In the genomic region with DNA sequence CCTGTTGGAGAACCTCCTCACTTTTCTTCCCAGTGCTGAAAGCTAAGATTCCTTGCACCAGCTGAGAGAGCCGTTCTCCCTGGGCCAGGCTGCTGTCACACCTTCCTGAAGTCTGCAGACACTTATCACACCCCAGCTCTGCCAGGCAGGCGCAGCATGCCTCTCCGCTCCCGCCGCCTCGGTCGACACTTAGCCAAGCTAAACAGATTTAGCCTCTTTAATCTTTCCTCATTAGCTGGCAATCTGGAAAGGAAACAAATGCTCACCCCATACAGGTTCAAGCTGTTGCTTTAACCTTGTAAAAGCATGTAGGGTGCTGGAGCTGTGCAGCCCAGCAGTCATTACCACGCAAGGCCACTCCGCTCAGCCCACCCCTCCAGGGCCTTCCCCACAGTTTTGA, we compare ENCODE assay signal across 11 mouse cellular contexts.
DNase-seq lines count a peak whose midpoint lies in the region; ATAC-seq and TF ChIP-seq lines count a peak whose summit lies in the region.
"Had no signal": no experiment of that assay in that cellular context is flagged by ENCODE, and none has a peak within 500 bp of the region (broad histone marks: within the 10 kb centered on the region; RNA-seq: fewer than 3 reads in every experiment).

No protein-coding gene starts in this region.

- H3K27me3 ChIP-seq in forebrain, embryonic 10.5 days (ENCODE audit: poor library complexity, severe bottlenecking): peaks cover 97% of the 10 kb centered on the region
- H3K27me3 ChIP-seq in forebrain, embryonic 11.5 days (ENCODE audit: control insufficient read depth, insufficient read depth, low read length): peaks cover 20% of the 10 kb centered on the region
- H3K27me3 ChIP-seq in heart, embryonic 15.5 days: peaks cover 5% of the 10 kb centered on the region
- peaks cover 48% of the 10 kb centered on the region for H3K27me3 ChIP-seq in midbrain, postnatal 0 days (ENCODE audit: insufficient read depth, low read length)
- H3K27me3 ChIP-seq: liver, embryonic 12.5 days had no signal

- no peak for DNase-seq in forebrain, embryonic 10.5 days (ENCODE audit: extremely low spot score, low spot score)
- no peak for DNase-seq in forebrain, embryonic 11.5 days (ENCODE audit: low spot score)
- DNase-seq in right cerebral cortex, postnatal 4 days: peak; percentile 19
- no peak for DNase-seq in right cerebral cortex, postnatal 36 days (ENCODE audit: low spot score in 2 of 2)
- peak; percentile 38 for DNase-seq in midbrain, postnatal 0 days (ENCODE audit: low spot score)
- no peak for DNase-seq in urinary bladder, postnatal 4 days (ENCODE audit: low spot score in 2 of 2)

- no peak overlapping the region for H3K4me2 ChIP-seq in forebrain, embryonic 11.5 days (ENCODE audit: low read depth, low read length, severe bottlenecking)
- H3K4me2 ChIP-seq in heart, embryonic 15.5 days: 0 out of 2 replicates have a peak overlapping the region, but pooled peaks have one; percentile 13
- H3K4me2 ChIP-seq in midbrain, postnatal 0 days (ENCODE audit: low read depth, low read length, poor library complexity, severe bottlenecking): no peak overlapping the region
- H3K4me2 ChIP-seq: liver, embryonic 12.5 days had no signal

- TF ChIP-seq CTCF in midbrain, postnatal 0 days (IDR thresholded peaks at IDR 0.05): no peak

- no peaks in the 10 kb centered on the region for H3K36me3 ChIP-seq in forebrain, embryonic 10.5 days (replicated peaks)
- no peaks in the 10 kb centered on the region for H3K36me3 ChIP-seq in forebrain, embryonic 11.5 days (ENCODE audit: control insufficient read depth, insufficient read depth, low read length)
- no peaks in the 10 kb centered on the region for H3K36me3 ChIP-seq in heart, embryonic 15.5 days
- no peaks in the 10 kb centered on the region for H3K36me3 ChIP-seq in midbrain, postnatal 0 days (ENCODE audit: insufficient read depth, low read length)
- H3K36me3 ChIP-seq: liver, embryonic 12.5 days had no signal

- H3K4me1 ChIP-seq in forebrain, embryonic 10.5 days: peaks cover 51% of the 10 kb centered on the region
- H3K4me1 ChIP-seq in forebrain, embryonic 11.5 days (replicated peaks; ENCODE audit: control insufficient read depth, insufficient read depth, low read length): peaks cover 29% of the 10 kb centered on the region
- peaks cover 17% of the 10 kb centered on the region for H3K4me1 ChIP-seq in heart, embryonic 15.5 days (replicated peaks)
- H3K4me1 ChIP-seq in midbrain, postnatal 0 days (ENCODE audit: insufficient read depth, low read length): no peaks in the 10 kb centered on the region; the same call in 1 of the 2 replicates

- no peak for ATAC-seq in forebrain, embryonic 11.5 days (replicated peaks; ENCODE audit: low FRiP score)
- ATAC-seq in heart, embryonic 15.5 days (replicated peaks; ENCODE audit: insufficient number of reproducible peaks, insufficient read depth, low FRiP score, low read depth): 0 out of 2 replicates have a peak, but pooled peaks have one; percentile 48
- ATAC-seq in midbrain, postnatal 0 days (ENCODE audit: low FRiP score): no peak
- no peak for ATAC-seq in megakaryocyte progenitor cell, adult 5-6 weeks (replicated peaks; ENCODE audit: poor library complexity)
- ATAC-seq: liver, embryonic 12.5 days had no signal

- no peak overlapping the region for H3K9ac ChIP-seq in forebrain, embryonic 11.5 days (ENCODE audit: low read length)
- H3K9ac ChIP-seq in heart, embryonic 15.5 days: no peak overlapping the region
- no peak overlapping the region for H3K9ac ChIP-seq in midbrain, postnatal 0 days (replicated peaks; ENCODE audit: low read length, poor library complexity, severe bottlenecking)
- H3K9ac ChIP-seq: liver, embryonic 12.5 days had no signal

- 57% methylated on average over 9 of the region's 9 CpGs for WGBS in forebrain, embryonic 10.5 days
- WGBS in forebrain, embryonic 11.5 days: 38% methylated on average over 9 of the region's 9 CpGs
- WGBS in heart, embryonic 15.5 days: 23% methylated on average over 9 of the region's 9 CpGs
- WGBS in midbrain, postnatal 0 days: 45% methylated on average over 9 of the region's 9 CpGs

- 0 out of 2 replicates have a peak overlapping the region, but pooled peaks have one; percentile 26 for H3K27ac ChIP-seq in forebrain, embryonic 10.5 days
- no peak overlapping the region for H3K27ac ChIP-seq in forebrain, embryonic 11.5 days (ENCODE audit: low read depth, low read length)
- H3K27ac ChIP-seq in heart, embryonic 15.5 days: no peak overlapping the region
- no peak overlapping the region for H3K27ac ChIP-seq in midbrain, postnatal 0 days (ENCODE audit: low read depth, low read length)
- H3K27ac ChIP-seq: heart, adult 2 months; liver, embryonic 12.5 days; macrophage had no signal

- no peak overlapping the region for H3K4me3 ChIP-seq in forebrain, embryonic 10.5 days
- H3K4me3 ChIP-seq in forebrain, embryonic 11.5 days (ENCODE audit: low read depth, low read length): no peak overlapping the region
- no peak overlapping the region for H3K4me3 ChIP-seq in heart, embryonic 15.5 days
- no peak overlapping the region for H3K4me3 ChIP-seq in midbrain, postnatal 0 days (ENCODE audit: low read depth, low read length)
- H3K4me3 ChIP-seq: heart, adult 2 months; liver, embryonic 12.5 days had no signal

- H3K9me3 ChIP-seq in forebrain, embryonic 10.5 days: no peaks in the 10 kb centered on the region
- H3K9me3 ChIP-seq in forebrain, embryonic 11.5 days (ENCODE audit: control insufficient read depth, low read length): no peaks in the 10 kb centered on the region
- H3K9me3 ChIP-seq in heart, embryonic 15.5 days (replicated peaks): no peaks in the 10 kb centered on the region
- H3K9me3 ChIP-seq in midbrain, postnatal 0 days (ENCODE audit: low read length): no peaks in the 10 kb centered on the region
- H3K9me3 ChIP-seq: liver, embryonic 12.5 days had no signal

Comparison
In these comparisons a context has a peak if more than half of its experiments do, and no peak if none do; other contexts are left out.
1. DNase-seq: peak in right cerebral cortex, postnatal 4 days (single experiment) and midbrain, postnatal 0 days (single experiment); none in forebrain, embryonic 10.5 days (single experiment), forebrain, embryonic 11.5 days (single experiment), right cerebral cortex, postnatal 36 days (0 of 2) and urinary bladder, postnatal 4 days (0 of 2).